In the genomic region with DNA sequence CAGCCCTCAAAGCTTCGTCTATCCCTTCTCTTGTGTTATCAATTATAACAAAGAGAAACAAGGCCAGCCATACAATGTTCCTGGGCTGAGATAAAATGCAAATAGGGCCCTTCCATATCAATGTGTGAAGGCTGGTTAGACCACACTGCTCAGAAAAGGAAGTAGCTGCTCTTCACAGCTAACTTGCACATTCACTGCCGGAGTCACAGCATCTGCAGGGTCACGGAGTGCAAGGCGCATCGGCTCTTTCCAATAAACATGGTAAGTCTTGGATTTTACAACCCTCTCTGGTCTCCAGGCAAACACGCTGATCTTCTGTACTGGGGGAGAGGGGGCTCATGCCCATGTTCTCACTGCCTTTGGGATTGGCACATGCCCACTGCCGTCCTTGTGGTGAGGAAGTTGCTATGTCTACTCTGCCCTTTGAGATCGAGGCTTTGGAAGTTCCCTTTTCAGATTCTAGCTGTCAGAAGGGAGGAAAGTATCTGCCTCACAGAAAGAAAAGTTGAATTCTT, we compare ENCODE assay signal across 9 mouse cellular contexts. TPM values are rescaled to one million over a fixed set of nuclear protein-coding genes. Genes with fewer than 3 reads are reported as not detected.
DNase-seq lines count a peak whose midpoint lies in the region; ATAC-seq and TF ChIP-seq lines count a peak whose summit lies in the region.
"Had no signal": no experiment of that assay in that cellular context is flagged by ENCODE, and none has a peak within 500 bp of the region (broad histone marks: within the 10 kb centered on the region; RNA-seq: fewer than 3 reads in every experiment).

A gene (plus strand): TSS at position 201 of the 515 bp plus-strand sequence.

- 69% methylated on average over 8 of the region's 8 CpGs for WGBS in lung, adult 2 months
- 83% methylated on average over 8 of the region's 8 CpGs for WGBS in olfactory bulb, adult 2 months
- WGBS in midbrain, embryonic 10.5 days, result 84% methylated on average over 8 of the region's 8 CpGs

- H3K27me3 ChIP-seq in midbrain, embryonic 10.5 days (ENCODE audit: low read depth, poor library complexity, severe bottlenecking), result no peaks in the 10 kb centered on the region
- H3K27me3 ChIP-seq: embryonic facial prominence, embryonic 12.5 days had no signal

- no peaks in the 10 kb centered on the region for H3K9me3 ChIP-seq in midbrain, embryonic 10.5 days (replicated peaks)
- H3K9me3 ChIP-seq: embryonic facial prominence, embryonic 12.5 days had no signal

- H3K36me3 ChIP-seq in midbrain, embryonic 10.5 days, result no peaks in the 10 kb centered on the region
- H3K36me3 ChIP-seq: embryonic facial prominence, embryonic 12.5 days had no signal

- TF ChIP-seq CTCF in lung, adult 2 months (IDR thresholded peaks at IDR 0.05; ENCODE audit: insufficient read depth, low read length), result no peak
- no peak for TF ChIP-seq CTCF in olfactory bulb, adult 2 months (IDR thresholded peaks at IDR 0.05; ENCODE audit: insufficient read depth, low read depth, low read length)

- H3K27ac ChIP-seq in olfactory bulb, adult 2 months (ENCODE audit: insufficient read depth, low read depth, low read length), result no peak within 1 kb of the TSS
- no peak within 1 kb of the TSS for H3K27ac ChIP-seq in midbrain, embryonic 10.5 days (replicated peaks)
- H3K27ac ChIP-seq: embryonic facial prominence, embryonic 12.5 days had no signal

- ATAC-seq in inflammation-experienced regulatory T-cells, adult 6 months, result peak; percentile 48
- no peak for ATAC-seq in cerebellum, adult (ENCODE audit: insufficient number of reproducible peaks, low FRiP score, low TSS enrichment)

- no peak for TF ChIP-seq POLR2A in lung, adult 2 months (IDR thresholded peaks at IDR 0.05; ENCODE audit: borderline replicate concordance, extremely low read depth, low read depth, low read length)
- TF ChIP-seq POLR2A in olfactory bulb, adult 2 months (IDR thresholded peaks at IDR 0.05; ENCODE audit: insufficient read depth, low read depth, low read length), result no peak

- H3K4me3 ChIP-seq in lung, adult 2 months (replicated peaks; ENCODE audit: extremely low read depth, low read depth, low read length), result peak within 1 kb of the TSS; percentile 21
- H3K4me3 ChIP-seq in olfactory bulb, adult 2 months (ENCODE audit: insufficient read depth, low read depth, low read length), result no peak within 1 kb of the TSS
- H3K4me3 ChIP-seq in midbrain, embryonic 10.5 days, result no peak within 1 kb of the TSS
- H3K4me3 ChIP-seq: embryonic facial prominence, embryonic 12.5 days had no signal

- no peak for DNase-seq in lung, adult 2 months
- no peak for DNase-seq in lung, adult 18-20 months
- no peak for DNase-seq in adrenal gland, postnatal 36 days
- DNase-seq in midbrain, embryonic 10.5 days (ENCODE audit: low spot score), result no peak
- no peak for DNase-seq in cerebellum, postnatal 4 days (ENCODE audit: low spot score in 2 of 2)

- no peaks in the 10 kb centered on the region for H3K4me1 ChIP-seq in lung, adult 2 months (ENCODE audit: control insufficient read depth, insufficient read depth, low read length)
- H3K4me1 ChIP-seq in olfactory bulb, adult 2 months (ENCODE audit: control insufficient read depth, insufficient read depth, low read length), result no peaks in the 10 kb centered on the region
- no peaks in the 10 kb centered on the region for H3K4me1 ChIP-seq in midbrain, embryonic 10.5 days
- H3K4me1 ChIP-seq: embryonic facial prominence, embryonic 12.5 days had no signal

RNA-seq across cellular contexts. Expression of the gene that starts here (rescaled TPM):
- polyA plus RNA-seq in lung, adult 2 months (2012; rRNA removed), result 48.1 and 71.0 TPM in 2 replicates
- 10 to 100 TPM; 22.9 to 27.0 TPM for total RNA-seq in adrenal gland, postnatal 36 days (2021)
- polyA plus RNA-seq in inflammation-experienced regulatory T-cells, adult 6 months (2017; shearing (Covaris generic)), result 100 to 1,000 TPM; 539 to 808 (median 732) TPM
- polyA plus RNA-seq in olfactory bulb, adult 2 months (2012; ENCODE audit: insufficient read depth, insufficient read length, low replicate concordance, missing spikeins), result 114 TPM in 1 of 2 replicates, not detected in the other
- polyA plus RNA-seq in midbrain, embryonic 10.5 days (2016; fragmentation: Nextera tagmentation; extraction: Ambion mirVana), result 2.4 and 2.9 TPM in 2 replicates
